Mouse (Mus musculus): ENCODE measurements around the gene Apeh. TPM values are rescaled to one million over a fixed set of nuclear protein-coding genes. Genes with fewer than 3 reads are reported as not detected.
A peak's percentile ranks its signal among the peaks of the same experiment; 100 is the strongest.
"Not testable (repeated sequence)": the region's sequence is repeated elsewhere in the genome, so short reads cannot be mapped to it uniquely, and the experiment has no call there.

The Apeh gene
- 10 to 100 TPM; 35.3 to 52.6 (median 45.0) TPM for polyA plus RNA-seq (2017; shearing (Covaris generic))

- ATAC-seq, result peak; percentile 95
Measured at GRCm38 (mm10) chr9:108094184-108094941, at the start of gene Apeh. Gene Apeh, minus strand, starts transcription at chr9:108094606.

- no peak for ATAC-seq
Measured at GRCm38 (mm10) chr9:108143470-108143869, 49.1 kb upstream of the Apeh start.

GRCm38 (mm10) chr9:108141387-108141786 is 47.0 kb upstream of the Apeh start:
- ATAC-seq, result no peak

GRCm38 (mm10) chr9:108139963-108140695 is 45.7 kb upstream of the Apeh start:
- ATAC-seq, result no peak

- ATAC-seq, result no peak
Measured at GRCm38 (mm10) chr9:108139169-108139962, 45.0 kb upstream of the Apeh start.

GRCm38 (mm10) chr9:108138118-108138517 is 43.7 kb upstream of the Apeh start:
- no peak for ATAC-seq

GRCm38 (mm10) chr9:108137523-108137922 is 43.1 kb upstream of the Apeh start:
- ATAC-seq, result no peak

- no peak for ATAC-seq
Measured at GRCm38 (mm10) chr9:108136930-108137462, 42.6 kb upstream of the Apeh start.

- no peak for ATAC-seq
Measured at GRCm38 (mm10) chr9:108136225-108136624, 41.8 kb upstream of the Apeh start.

GRCm38 (mm10) chr9:108135679-108136078 is 41.3 kb upstream of the Apeh start:
- ATAC-seq, result not testable (repeated sequence)

- no peak for ATAC-seq
Measured at GRCm38 (mm10) chr9:108133478-108133877, 39.1 kb upstream of the Apeh start.

GRCm38 (mm10) chr9:108132373-108132772 is 38.0 kb upstream of the Apeh start:
- ATAC-seq, result no peak

GRCm38 (mm10) chr9:108131502-108131901 is 37.1 kb upstream of the Apeh start:
- ATAC-seq, result no peak

- ATAC-seq, result no peak
Measured at GRCm38 (mm10) chr9:108129042-108129948, 34.9 kb upstream of the Apeh start.

- no peak for ATAC-seq
Measured at GRCm38 (mm10) chr9:108128248-108128647, 33.8 kb upstream of the Apeh start.

GRCm38 (mm10) chr9:108126436-108127180 is 32.2 kb upstream of the Apeh start:
- ATAC-seq, result no peak

- no peak for ATAC-seq
Measured at GRCm38 (mm10) chr9:108125731-108126130, 31.3 kb upstream of the Apeh start.

GRCm38 (mm10) chr9:108123916-108124315 is 29.5 kb upstream of the Apeh start:
- ATAC-seq, result no peak

GRCm38 (mm10) chr9:108121170-108121969 is 27.0 kb upstream of the Apeh start:
- no peak for ATAC-seq

- ATAC-seq, result peak; percentile 50
Measured at GRCm38 (mm10) chr9:108120671-108121070, 26.3 kb upstream of the Apeh start.
